Mouse (Mus musculus): ENCODE data around the gene L3mbtl4. TPM values are rescaled to one million over a fixed set of nuclear protein-coding genes. Genes with fewer than 3 reads are reported as not detected.
"Not testable (repeated sequence)": the region's sequence is repeated elsewhere in the genome, so short reads cannot be mapped to it uniquely, and the experiment has no call there.

The L3mbtl4 gene
- total and polyA plus RNA-seq, 2 experiments from 2014 or later, result not detected

DNA sequence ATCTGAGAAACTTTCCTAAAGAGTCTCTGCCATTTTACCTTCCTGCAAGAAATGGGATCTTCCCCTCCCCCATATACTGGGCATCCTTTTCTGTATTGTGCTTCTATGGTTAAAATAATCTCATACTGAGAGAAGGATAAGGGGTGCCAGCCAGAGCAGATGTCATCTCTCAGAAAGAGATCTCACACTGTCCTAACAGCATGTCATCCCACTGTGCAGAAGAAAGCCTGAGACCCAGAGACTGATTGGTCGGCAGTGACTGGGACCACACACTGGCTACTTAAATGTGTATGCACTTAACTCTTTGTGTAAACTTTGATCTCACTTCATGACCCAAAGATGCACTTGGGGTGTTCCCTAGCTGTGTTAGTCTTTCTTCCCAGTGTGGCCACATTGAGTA lies 193.7 kb downstream of the L3mbtl4 start:
- Histone ChIP-seq H3K4me1 (ENCODE audit: control insufficient read depth, insufficient read depth) (no peaks in the 10 kb centered on the region), H3K36me3 (replicated peaks; ENCODE audit: control insufficient read depth, insufficient read depth, low read length) (no peaks in the 10 kb centered on the region), H3K4me3 (ENCODE audit: low read depth, low read length) (no peak overlapping the region), H3K9ac (replicated peaks; ENCODE audit: low read depth, low read length) (no peak overlapping the region), H3K4me2 (ENCODE audit: low read depth, low read length) (no peak overlapping the region), H3K27me3 (ENCODE audit: control insufficient read depth, insufficient read depth, low read length) (no peaks in the 10 kb centered on the region), H3K9me3 (replicated peaks; ENCODE audit: control insufficient read depth, low read length) (no peaks in the 10 kb centered on the region), H3K27ac (ENCODE audit: low read depth) (no peak overlapping the region)
- WGBS, result 31% methylated on average over 1 of the region's 1 CpGs
- ATAC-seq (ENCODE audit: insufficient read depth, low read depth) (no peak), DNase-seq (ENCODE audit: low spot score) (no peak)
- no peak for TF ChIP-seq CTCF (IDR thresholded peaks at IDR 0.05; ENCODE audit: low read depth)
- no peak for TF ChIP-seq EP300 (IDR thresholded peaks at IDR 0.05; ENCODE audit: low read depth)

- H3K9ac ChIP-seq (replicated peaks; ENCODE audit: low read depth, low read length), result no peak overlapping the region
- H3K27ac ChIP-seq (ENCODE audit: low read depth), result no peak overlapping the region
- no peak for ATAC-seq (ENCODE audit: insufficient read depth, low read depth)
- H3K9me3 ChIP-seq (replicated peaks; ENCODE audit: control insufficient read depth, low read length), result no peaks in the 10 kb centered on the region
- 53% methylated on average over 4 of the region's 4 CpGs for WGBS
- H3K4me3 ChIP-seq (ENCODE audit: low read depth, low read length), result no peak overlapping the region
- no peaks in the 10 kb centered on the region for H3K27me3 ChIP-seq (ENCODE audit: control insufficient read depth, insufficient read depth, low read length)
- 0 out of 2 replicates have a peak, but pooled peaks cover 4% of the 10 kb centered on the region for H3K4me1 ChIP-seq (ENCODE audit: control insufficient read depth, insufficient read depth)
- no peaks in the 10 kb centered on the region for H3K36me3 ChIP-seq (replicated peaks; ENCODE audit: control insufficient read depth, insufficient read depth, low read length)
- H3K4me2 ChIP-seq (ENCODE audit: low read depth, low read length), result no peak overlapping the region
- no peak for DNase-seq (ENCODE audit: low spot score)
- TF ChIP-seq EP300 (IDR thresholded peaks at IDR 0.05; ENCODE audit: low read depth) (no peak), CTCF (IDR thresholded peaks at IDR 0.05; ENCODE audit: low read depth) (no peak)
Measured at GRCm38 (mm10) chr17:68490065-68490691, 216.6 kb downstream of the L3mbtl4 start.

DNA sequence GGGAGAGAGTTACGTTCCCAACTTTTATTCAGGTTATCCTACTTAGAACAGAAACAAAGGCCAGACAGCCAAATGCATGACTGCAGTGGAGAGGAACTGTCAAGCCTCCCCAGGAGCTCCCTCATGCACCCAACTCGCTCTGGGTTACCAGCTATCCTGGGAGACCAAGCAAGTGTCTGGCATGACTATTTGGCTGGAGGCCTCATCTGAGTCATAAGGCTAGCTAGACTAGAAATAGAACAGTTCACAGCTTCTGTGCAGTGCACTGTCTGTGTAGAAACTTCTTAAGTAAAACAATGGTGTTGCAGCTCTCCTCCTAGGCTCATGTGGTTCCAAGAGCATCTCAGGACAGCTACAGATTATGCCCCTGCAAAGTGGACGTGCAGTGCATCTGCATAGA lies 218.6 kb downstream of the L3mbtl4 start:
- 54% methylated on average over 3 of the region's 3 CpGs for WGBS
- TF ChIP-seq EP300 (IDR thresholded peaks at IDR 0.05; ENCODE audit: low read depth) (no peak), CTCF (IDR thresholded peaks at IDR 0.05; ENCODE audit: low read depth) (no peak)
- no peaks in the 10 kb centered on the region for H3K36me3 ChIP-seq (replicated peaks; ENCODE audit: control insufficient read depth, insufficient read depth, low read length)
- no peak overlapping the region for H3K27ac ChIP-seq (ENCODE audit: low read depth)
- H3K4me1 ChIP-seq (ENCODE audit: control insufficient read depth, insufficient read depth), result 0 out of 2 replicates have a peak, but pooled peaks cover 4% of the 10 kb centered on the region
- no peak overlapping the region for H3K9ac ChIP-seq (replicated peaks; ENCODE audit: low read depth, low read length)
- no peaks in the 10 kb centered on the region for H3K9me3 ChIP-seq (replicated peaks; ENCODE audit: control insufficient read depth, low read length)
- H3K4me2 ChIP-seq (ENCODE audit: low read depth, low read length), result no peak overlapping the region
- no peak overlapping the region for H3K4me3 ChIP-seq (ENCODE audit: low read depth, low read length)
- ATAC-seq (ENCODE audit: insufficient read depth, low read depth) (no peak), DNase-seq (ENCODE audit: low spot score) (peak; percentile 8)
- H3K27me3 ChIP-seq (ENCODE audit: control insufficient read depth, insufficient read depth, low read length), result no peaks in the 10 kb centered on the region

DNA sequence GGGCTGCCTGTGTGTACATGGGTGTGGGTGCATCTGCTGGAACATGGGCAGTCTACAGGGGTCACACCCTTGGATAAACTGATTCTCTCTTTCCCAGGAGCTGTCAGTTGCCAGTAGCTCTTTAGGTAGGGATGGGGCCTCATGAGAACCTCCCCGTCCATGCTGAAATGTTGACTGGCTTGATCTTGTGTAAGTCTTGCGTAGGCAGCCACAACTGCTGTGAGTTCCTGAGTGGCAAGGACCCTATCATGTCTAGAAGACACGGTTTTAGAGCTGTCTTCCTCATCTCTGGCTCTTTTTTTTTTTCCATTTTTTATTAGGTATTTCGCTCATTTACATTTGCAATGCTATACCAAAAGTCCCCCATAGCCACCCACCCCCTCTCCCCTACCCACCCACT lies 229.4 kb downstream of the L3mbtl4 start:
- not testable (repeated sequence) for ATAC-seq (ENCODE audit: insufficient read depth, low read depth); H3K27me3 ChIP-seq (ENCODE audit: control insufficient read depth, insufficient read depth, low read length); H3K9ac ChIP-seq (replicated peaks; ENCODE audit: low read depth, low read length); H3K4me3 ChIP-seq (ENCODE audit: low read depth, low read length); DNase-seq (ENCODE audit: low spot score); H3K4me1 ChIP-seq (ENCODE audit: control insufficient read depth, insufficient read depth); H3K36me3 ChIP-seq (replicated peaks; ENCODE audit: control insufficient read depth, insufficient read depth, low read length); H3K4me2 ChIP-seq (ENCODE audit: low read depth, low read length); H3K27ac ChIP-seq (ENCODE audit: low read depth); H3K9me3 ChIP-seq (replicated peaks; ENCODE audit: control insufficient read depth, low read length)
- WGBS, result 76% methylated on average over 2 of the region's 4 CpGs

DNA sequence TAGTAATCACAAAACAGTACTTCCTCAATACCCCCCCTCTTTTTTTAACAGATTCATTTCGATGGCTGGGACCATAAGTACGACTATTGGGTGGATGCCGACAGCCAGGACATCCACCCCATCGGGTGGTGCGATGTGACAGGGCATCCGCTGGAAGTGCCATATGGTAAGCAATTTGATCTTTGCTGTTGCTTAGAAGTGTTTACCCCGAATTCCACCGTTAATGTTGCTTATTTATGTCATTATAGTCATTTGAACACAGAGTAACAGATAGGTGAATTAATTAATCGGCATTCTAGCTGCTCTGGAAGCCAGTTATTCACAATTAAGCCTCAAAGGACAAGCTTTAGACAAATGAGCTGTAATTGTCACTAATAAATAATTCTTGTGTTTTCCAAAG lies 286.1 kb downstream of the L3mbtl4 start:
- H3K4me2 ChIP-seq (ENCODE audit: low read depth, low read length), result no peak overlapping the region
- H3K9me3 ChIP-seq (replicated peaks; ENCODE audit: control insufficient read depth, low read length), result no peaks in the 10 kb centered on the region
- H3K27me3 ChIP-seq (ENCODE audit: control insufficient read depth, insufficient read depth, low read length), result no peaks in the 10 kb centered on the region
- TF ChIP-seq EP300 (IDR thresholded peaks at IDR 0.05; ENCODE audit: low read depth), result no peak
- no peak for TF ChIP-seq CTCF (IDR thresholded peaks at IDR 0.05; ENCODE audit: low read depth)
- no peak overlapping the region for H3K4me3 ChIP-seq (ENCODE audit: low read depth, low read length)
- ATAC-seq (ENCODE audit: insufficient read depth, low read depth) (no peak), DNase-seq (ENCODE audit: low spot score) (no peak)
- no peak overlapping the region for H3K9ac ChIP-seq (replicated peaks; ENCODE audit: low read depth, low read length)
- H3K27ac ChIP-seq (ENCODE audit: low read depth), result no peak overlapping the region
- no peaks in the 10 kb centered on the region for H3K4me1 ChIP-seq (ENCODE audit: control insufficient read depth, insufficient read depth)
- H3K36me3 ChIP-seq (replicated peaks; ENCODE audit: control insufficient read depth, insufficient read depth, low read length), result no peaks in the 10 kb centered on the region
- 65% methylated on average over 9 of the region's 9 CpGs for WGBS

GRCm38 (mm10) chr17:68560264-68560663 lies 286.7 kb downstream of the L3mbtl4 start:
- H3K27me3 ChIP-seq (ENCODE audit: control insufficient read depth, insufficient read depth, low read length), result no peaks in the 10 kb centered on the region
- H3K4me1 ChIP-seq (ENCODE audit: control insufficient read depth, insufficient read depth), result no peaks in the 10 kb centered on the region
- DNase-seq (ENCODE audit: low spot score) (no peak), ATAC-seq (ENCODE audit: insufficient read depth, low read depth) (no peak)
- no peaks in the 10 kb centered on the region for H3K36me3 ChIP-seq (replicated peaks; ENCODE audit: control insufficient read depth, insufficient read depth, low read length)
- no peak for TF ChIP-seq EP300 (IDR thresholded peaks at IDR 0.05; ENCODE audit: low read depth)
- TF ChIP-seq CTCF (IDR thresholded peaks at IDR 0.05; ENCODE audit: low read depth), result no peak
- no peak overlapping the region for H3K9ac ChIP-seq (replicated peaks; ENCODE audit: low read depth, low read length)
- H3K27ac ChIP-seq (ENCODE audit: low read depth), result no peak overlapping the region
- no peak overlapping the region for H3K4me3 ChIP-seq (ENCODE audit: low read depth, low read length)
- H3K9me3 ChIP-seq (replicated peaks; ENCODE audit: control insufficient read depth, low read length), result no peaks in the 10 kb centered on the region
- H3K4me2 ChIP-seq (ENCODE audit: low read depth, low read length), result no peak overlapping the region
- WGBS, result 44% methylated on average over 1 of the region's 1 CpGs

Data from heart, postnatal 0 days (tissue).